Mouse (Mus musculus) megakaryocyte, embryonic 14.5 days (primary cell): ENCODE results near the gene C2cd2.

Experiments used
- FLI1 ChIP-seq: IDR thresholded peaks from 2 replicates; pipeline ENCODE4 v1.6.1; 2012; ENCODE audit warnings: low read length, inconsistent platforms, mixed read lengths
- GATA1 ChIP-seq: IDR thresholded peaks from 3 replicates; pipeline ENCODE4 v1.6.1; 2012; ENCODE audit warnings: mixed read lengths, low read length, inconsistent platforms, borderline replicate concordance

GRCm38 (mm10) chr16:97887762-97888161 is 74.6 kb downstream of the C2cd2 start:
- TF ChIP-seq GATA1, result no peak
- no peak for TF ChIP-seq FLI1
